Mouse (Mus musculus) adipose tissue, adult 10 weeks (tissue): ENCODE data around the gene Srrt. TPM values are rescaled to one million over a fixed set of nuclear protein-coding genes. Genes with fewer than 3 reads are reported as not detected.

Experiments used
- polyA plus RNA-seq: library from polyadenylated mRNA; stranded (reverse); fragments of 350-450 nt; fragmentation: Illumina TruSeq; extraction: RNeasy Lipid Tissue Mini Kit (QIAGEN cat#74804); gene quantifications from one replicate; pipeline ENCODE4 v1.2.3, GENCODE M21; 2014; ENCODE audit warnings: low read depth, low replicate concordance

Srrt gene
- 161 TPM for polyA plus RNA-seq

DNA sequence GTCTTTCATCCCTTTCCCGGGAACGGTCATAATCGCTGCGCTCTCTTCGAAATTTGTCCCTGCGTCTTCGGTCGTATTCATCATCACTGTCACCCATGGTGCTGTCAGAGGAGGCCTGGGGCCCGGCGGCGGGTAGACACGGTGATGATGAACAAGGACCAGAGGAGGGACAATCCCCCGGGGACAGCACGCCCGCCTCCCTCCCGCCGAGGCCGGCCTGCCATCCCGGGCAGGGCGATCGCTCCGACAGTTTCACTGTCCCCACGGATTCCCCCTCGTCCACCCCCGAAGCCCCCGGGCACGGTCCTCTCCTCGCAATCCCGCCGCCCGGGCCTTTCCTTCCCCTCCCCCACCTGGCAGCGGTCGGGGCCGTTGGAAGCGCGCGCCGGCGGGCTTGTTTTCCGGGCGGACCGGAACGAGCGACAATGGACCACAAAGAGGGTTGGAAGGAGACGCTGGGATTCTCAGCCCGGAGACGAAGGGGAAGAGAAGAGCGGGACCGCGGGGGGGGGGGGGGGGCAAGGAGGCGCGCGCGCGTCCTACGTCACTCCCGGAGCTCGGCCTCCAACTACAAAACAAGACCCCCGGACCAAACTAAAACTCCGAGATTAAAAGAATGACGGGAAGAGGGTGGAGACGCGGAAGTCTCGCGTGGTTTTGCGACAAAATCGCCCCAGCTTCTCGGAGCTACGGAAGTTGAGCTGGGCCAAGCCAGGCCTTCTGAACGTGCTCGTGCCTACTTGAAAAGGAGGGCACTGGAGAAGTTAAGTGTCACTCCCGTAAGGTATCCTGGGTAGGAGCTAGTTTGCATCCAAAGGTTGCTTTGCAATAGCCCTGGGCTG is at the start of gene Srrt:
TSS of gene Srrt (minus strand) at position 604 of the 842 bp plus-strand sequence.

DNA sequence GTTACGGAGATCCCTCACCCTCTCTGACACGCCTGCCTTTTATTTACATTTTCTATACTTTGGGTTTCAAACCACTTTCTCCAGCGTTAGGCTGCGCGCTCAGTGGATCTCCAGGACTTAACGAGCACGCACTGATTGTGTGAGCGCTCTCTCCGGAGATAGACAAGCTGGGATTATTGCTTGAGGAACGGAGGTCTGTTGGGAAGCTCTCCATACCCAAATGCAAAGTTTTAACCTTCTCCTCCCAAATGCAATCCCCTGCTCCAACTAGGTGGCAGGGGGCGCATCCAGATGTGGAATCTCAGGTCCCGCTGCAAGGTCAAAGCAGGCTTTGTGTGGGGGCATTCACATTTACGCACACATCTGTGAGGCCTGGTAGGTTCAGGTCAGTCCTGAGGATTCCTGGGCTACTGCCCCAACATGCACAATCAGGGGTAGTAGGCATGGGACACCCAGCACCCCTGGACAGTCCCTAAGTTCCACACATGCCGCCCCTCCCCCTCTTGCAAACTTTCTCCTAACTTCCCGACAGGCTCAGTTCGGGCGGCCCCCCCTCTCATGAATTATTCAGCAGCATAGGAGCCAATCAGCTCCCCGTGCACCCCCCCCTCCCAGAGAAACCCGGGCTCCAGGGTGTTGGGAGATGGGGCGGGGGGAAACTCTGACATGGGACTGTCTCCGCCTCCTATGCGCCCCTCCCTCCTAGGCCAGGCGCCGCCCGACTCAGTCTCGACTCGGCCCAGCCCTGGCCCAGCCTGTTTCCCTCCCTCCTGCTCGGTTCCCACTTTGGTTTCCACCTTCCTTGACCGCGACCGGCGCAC is 42.1 kb upstream of the Srrt start, which contains the start of gene Ephb4:
TSS of gene Ephb4 (plus strand) at position 726 of the 821 bp plus-strand sequence.

DNA sequence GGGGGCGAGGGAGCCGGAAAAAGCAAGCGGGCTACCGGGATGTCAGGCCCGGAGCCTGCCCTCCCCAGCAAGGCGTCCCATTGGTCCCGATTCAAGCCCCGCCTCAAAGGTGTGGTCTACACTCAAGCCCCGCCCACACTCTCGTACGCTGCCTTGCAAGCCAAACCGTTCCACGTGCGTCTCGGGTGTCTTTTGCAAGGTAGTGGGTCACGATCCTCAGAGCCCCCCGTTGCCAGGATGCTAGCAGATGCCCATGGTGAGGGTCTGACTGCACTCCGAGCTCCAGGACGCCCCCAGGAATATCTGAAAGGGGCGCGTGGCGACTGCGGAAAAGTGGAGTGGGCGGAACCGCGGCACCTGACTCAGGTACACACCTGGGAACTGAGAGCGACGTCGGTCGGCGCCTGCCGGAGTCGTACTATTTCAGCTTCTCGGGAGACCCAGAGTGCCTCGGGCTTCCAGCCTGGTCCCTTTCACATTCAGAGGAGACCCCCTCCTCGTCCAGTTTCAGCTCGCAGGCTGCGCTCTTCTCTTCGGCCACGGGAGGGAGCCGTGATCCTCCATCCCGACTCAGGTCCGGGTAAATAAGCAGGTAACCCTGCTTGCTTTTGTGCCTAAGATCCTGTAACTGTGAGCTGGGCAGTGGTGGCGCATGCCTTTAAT is 26.2 kb upstream of the Srrt start, which contains the start of gene Slc12a9:
TSS of gene Slc12a9 (minus strand) at position 86 of the 663 bp plus-strand sequence.

DNA sequence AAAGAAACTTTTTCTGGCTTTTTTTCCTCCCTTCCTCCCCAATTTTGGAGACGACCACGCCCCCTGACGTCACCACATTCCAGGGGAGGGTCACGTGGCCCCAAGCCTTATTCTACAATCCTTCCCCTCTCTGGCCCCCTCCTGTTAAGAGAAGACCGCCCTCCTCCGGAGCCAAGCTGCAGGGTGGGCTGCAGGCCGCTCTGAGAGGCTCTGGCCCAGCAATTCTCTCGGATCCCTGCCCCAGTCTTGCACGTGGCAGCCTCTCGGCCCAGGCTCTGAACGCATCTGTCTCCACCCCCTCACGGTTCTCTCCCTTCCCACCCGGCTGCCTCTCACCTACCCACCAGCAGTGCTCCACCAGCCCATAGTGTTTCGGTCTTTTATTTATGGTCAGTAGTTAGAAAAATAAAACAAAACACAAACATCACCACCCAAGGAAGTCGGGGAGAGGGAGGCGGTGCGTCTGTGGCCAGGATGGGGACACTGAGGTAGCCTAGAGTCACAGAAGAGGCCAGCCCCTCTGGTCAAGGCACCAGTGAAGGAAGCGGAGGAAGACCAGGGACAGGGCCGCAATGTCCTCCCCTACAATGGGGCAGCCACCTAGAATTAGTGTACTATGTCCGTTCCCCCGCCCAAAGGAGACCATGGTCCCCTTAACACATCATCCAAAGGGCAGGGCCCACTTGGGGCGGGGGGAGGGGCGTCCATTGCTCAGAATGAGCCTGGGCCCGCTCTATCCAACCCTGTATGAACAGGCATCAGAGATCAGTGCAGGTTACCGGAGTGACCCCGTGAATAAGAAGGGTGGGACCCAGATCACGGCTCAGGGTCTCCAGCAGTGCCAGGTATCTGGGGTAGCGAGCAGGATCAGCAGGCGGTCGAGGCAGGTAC is 7.0 kb upstream of the Srrt start, which contains the start of gene Trip6:
TSS of gene Trip6 (minus strand) at position 212 of the 891 bp plus-strand sequence.

DNA sequence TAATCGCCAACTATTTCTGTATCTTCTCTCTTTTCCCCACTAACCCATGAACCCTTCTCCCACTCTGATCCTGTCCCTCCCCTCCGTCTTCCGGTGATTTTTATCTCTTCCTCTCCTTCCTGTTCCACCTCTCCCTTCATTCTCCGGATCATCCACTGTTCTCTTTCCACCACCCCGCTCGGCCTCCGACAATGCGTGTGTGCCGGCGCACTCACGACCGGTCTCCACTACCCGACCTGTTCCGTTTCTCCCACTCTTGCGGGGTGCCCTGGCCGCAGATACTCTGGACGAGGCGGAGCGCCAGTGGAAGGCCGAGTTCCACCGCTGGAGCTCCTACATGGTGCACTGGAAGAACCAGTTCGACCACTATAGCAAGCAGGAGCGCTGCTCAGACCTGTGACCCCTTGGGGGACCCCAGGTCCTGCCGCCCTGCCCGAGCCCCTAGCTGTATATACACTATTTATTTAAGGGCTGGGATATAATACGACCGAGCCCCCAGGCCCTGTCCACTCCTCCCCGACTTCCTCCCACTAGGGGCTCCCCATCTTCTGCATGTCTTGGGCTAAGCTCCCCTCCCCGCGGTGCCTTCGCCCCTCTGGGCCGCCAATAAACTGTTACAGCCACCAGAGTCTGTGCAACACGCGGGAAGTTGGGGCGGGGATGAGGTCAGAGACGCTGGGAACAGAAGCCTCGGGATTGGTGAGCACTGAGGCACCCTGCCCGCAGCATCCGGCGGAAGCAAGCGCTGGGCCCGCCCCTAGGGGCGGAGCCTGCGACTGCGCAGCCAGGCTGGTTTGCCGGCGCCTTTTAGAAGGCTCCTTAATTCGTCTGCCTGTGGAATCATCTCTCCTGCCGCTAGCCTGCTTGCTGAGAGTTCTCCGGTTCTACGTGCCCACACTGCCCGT is 13.4 kb downstream of the Srrt start, which contains the start of gene Ufsp1:
TSS of gene Ufsp1 (plus strand) at position 791 of the 905 bp plus-strand sequence.

DNA sequence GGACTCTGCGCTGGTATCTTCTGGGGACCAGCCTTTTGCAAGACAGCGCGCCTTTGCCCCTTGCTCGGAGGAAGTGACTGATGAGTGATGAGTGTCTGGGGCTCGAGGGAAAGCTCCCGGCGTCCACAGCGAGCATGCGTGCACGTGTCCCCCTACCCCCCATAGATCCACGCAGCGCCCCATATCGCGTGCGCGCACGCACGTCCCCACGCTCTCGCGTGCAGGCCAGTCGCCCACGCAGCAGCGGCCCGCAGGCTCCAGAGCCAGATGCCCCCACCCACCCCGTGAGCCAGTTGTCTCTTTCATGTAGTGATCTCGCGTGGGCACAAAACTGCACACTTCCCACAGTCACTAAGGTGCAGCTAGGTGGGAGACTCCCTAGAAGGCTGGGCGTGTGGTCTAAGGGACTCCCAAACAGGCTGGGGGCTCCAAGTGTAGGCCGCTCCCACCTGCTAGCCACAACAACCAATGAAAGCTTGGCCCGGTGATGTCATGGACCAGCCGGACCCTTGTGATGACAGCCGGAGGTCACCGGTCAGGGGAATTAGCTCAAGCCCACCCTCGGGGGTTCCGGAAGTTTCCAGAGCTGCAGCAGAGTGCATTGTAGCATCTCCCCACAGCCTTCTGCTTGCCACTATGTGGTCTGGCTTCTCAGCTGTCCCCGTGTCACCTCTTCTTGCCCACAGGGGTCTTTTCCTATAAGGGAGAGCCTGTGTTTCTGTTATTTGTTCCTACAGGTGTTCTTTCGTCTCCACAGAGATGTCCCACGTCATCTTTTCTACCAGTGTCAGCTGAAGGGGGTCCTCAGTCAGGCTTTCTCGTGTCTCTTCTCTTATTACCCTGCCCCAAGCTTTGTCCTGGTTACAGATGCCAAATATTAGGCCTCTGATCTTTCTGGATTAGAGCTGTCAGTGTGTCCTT is 20.2 kb downstream of the Srrt start, which contains the start of gene Ache:
TSS of gene Ache (plus strand) at position 488 of the 921 bp plus-strand sequence.

Other genes with a start within 250 kb of the Srrt start
- gene Serpine1, start 235.4 kb downstream of the Srrt start, polyA plus RNA-seq: 7.4 TPM
- 12.5 TPM for gene Trim56, start 191.5 kb downstream of the Srrt start, polyA plus RNA-seq
- gene Muc3, start 158.4 kb downstream of the Srrt start, polyA plus RNA-seq: 0.58 TPM
- gene Muc3a, start 95.3 kb downstream of the Srrt start, polyA plus RNA-seq: 0.52 TPM
- gene Ache, start 20.2 kb downstream of the Srrt start, polyA plus RNA-seq: 0.71 TPM
- 9.6 TPM for gene Ufsp1, start 13.0 kb downstream of the Srrt start, polyA plus RNA-seq
- 35.0 TPM for gene Trip6, start 6.7 kb upstream of the Srrt start, polyA plus RNA-seq
- 15.5 TPM for gene Slc12a9, start 25.9 kb upstream of the Srrt start, polyA plus RNA-seq
- 15.4 TPM for gene Ephb4, start 42.4 kb upstream of the Srrt start, polyA plus RNA-seq
- 0.25 TPM for gene Zan, start 169.4 kb upstream of the Srrt start, polyA plus RNA-seq
- 21.6 TPM for gene Pop7, start 194.8 kb upstream of the Srrt start, polyA plus RNA-seq
- 25.5 TPM for gene Gigyf1, start 210.9 kb upstream of the Srrt start, polyA plus RNA-seq
- gene Epo, start 225.6 kb upstream of the Srrt start, polyA plus RNA-seq: not detected
- 338 TPM for gene Gnb2, start 225.8 kb upstream of the Srrt start, polyA plus RNA-seq
- 0.53 TPM for gene Actl6b, start 245.8 kb upstream of the Srrt start, polyA plus RNA-seq